Mouse (Mus musculus) hindbrain, embryonic 11.5 days (tissue): ENCODE measurements at regions not wholly inside any gene's neighbourhood (a gene's known extent, or its start where the extent isn't known, plus 50 kb on each side); places are given as distances from the start of the nearest gene placed in this dataset.
"Not testable (repeated sequence)": the region's sequence is repeated elsewhere in the genome, so short reads cannot be mapped to it uniquely, and the experiment has no call there.

ENCODE experiments used
- ATAC-seq: fragments of 200-750 bp; cut with Nextera tagmentation; 2 replicates; pipeline ENCODE4 v1.8.0; 2017; ENCODE audit warnings: mild to moderate bottlenecking, moderate TSS enrichment, moderate library complexity; ENCODE audit not compliant: low FRiP score
- DNase-seq: peaks from one replicate; pipeline ENCODE4 v3.0.0-alpha.2; 2015; ENCODE audit warnings: low spot score
- H3K27ac ChIP-seq: fragments of 300-500 bp; sonication (generic); 2 replicates; pipeline ENCODE4 v1.5.1; 2014; ENCODE audit warnings: mild to moderate bottlenecking, low read depth, low read length
- H3K27me3 ChIP-seq: fragments of 300-500 bp; sonication (generic); 2 replicates; pipeline ENCODE4 v1.6.1; 2014; ENCODE audit warnings: mild to moderate bottlenecking, low read length, moderate library complexity, mixed read lengths; ENCODE audit not compliant: control insufficient read depth, insufficient read depth
- H3K36me3 ChIP-seq: fragments of 300-500 bp; sonication (generic); 2 replicates; pipeline ENCODE4 v1.6.1; 2014; ENCODE audit warnings: mild to moderate bottlenecking, low read length, moderate library complexity, mixed read lengths; ENCODE audit not compliant: control insufficient read depth, insufficient read depth
- H3K4me1 ChIP-seq: fragments of 300-500 bp; sonication (generic); replicated peaks from 2 replicates; pipeline ENCODE4 v1.6.1; 2014; ENCODE audit warnings: low read length, mixed read lengths; ENCODE audit not compliant: control insufficient read depth, insufficient read depth
- H3K4me2 ChIP-seq: fragments of 300-500 bp; sonication (generic); replicated peaks from 2 replicates; pipeline ENCODE4 v1.6.1; 2014; ENCODE audit warnings: mild to moderate bottlenecking, low read depth, low read length
- H3K4me3 ChIP-seq: fragments of 300-500 bp; sonication (generic); 2 replicates; pipeline ENCODE4 v1.5.1; 2014; ENCODE audit warnings: low read depth, low read length
- H3K9ac ChIP-seq: fragments of 300-500 bp; sonication (generic); 2 replicates; pipeline ENCODE4 v1.6.1; 2014; ENCODE audit warnings: low read depth, low read length
- H3K9me3 ChIP-seq: fragments of 300-500 bp; sonication (generic); 2 replicates; pipeline ENCODE4 v1.6.1; 2016; ENCODE audit warnings: low read length; ENCODE audit not compliant: control insufficient read depth
- WGBS: fragments of 180-500 bp; shearing (Covaris S2); extraction: QIAGEN DNeasy Blood & Tissue Kit; methylation state at CpG from one replicate; pipeline ENCODE4 v1.1.7; 2014; 5-methylcytosine and 5-hydroxymethylcytosine counted together

DNA sequence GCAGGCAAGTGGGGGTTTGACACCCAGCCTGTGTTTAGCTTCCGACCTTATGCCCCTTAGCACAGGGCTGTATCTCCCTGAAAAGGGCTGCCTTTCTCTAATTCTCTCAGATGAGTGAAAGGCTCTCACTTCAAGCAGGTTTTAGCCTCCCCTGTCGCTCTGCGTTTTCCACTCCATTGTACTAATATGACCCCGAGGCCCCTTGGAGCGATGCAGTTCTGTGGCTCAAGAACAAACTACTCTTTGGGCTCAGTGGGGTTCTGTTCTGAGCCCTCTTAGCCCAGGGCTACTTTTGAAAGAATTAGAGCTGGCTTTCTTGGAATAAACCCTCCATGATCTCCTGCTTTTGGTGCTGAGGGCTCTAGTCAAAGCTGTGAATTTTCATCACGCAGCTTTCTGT, 53.4 kb upstream of the Castor2 start:
- Histone ChIP-seq H3K27me3 (no peaks in the 10 kb centered on the region), H3K4me1 (no peaks in the 10 kb centered on the region), H3K9me3 (no peaks in the 10 kb centered on the region), H3K4me2 (no peak overlapping the region), H3K4me3 (no peak overlapping the region), H3K9ac (no peak overlapping the region), H3K36me3 (no peaks in the 10 kb centered on the region), H3K27ac (no peak overlapping the region)
- no peak for ATAC-seq
- 56% methylated on average over 6 of the region's 6 CpGs for WGBS
- DNase-seq, result no peak

DNA sequence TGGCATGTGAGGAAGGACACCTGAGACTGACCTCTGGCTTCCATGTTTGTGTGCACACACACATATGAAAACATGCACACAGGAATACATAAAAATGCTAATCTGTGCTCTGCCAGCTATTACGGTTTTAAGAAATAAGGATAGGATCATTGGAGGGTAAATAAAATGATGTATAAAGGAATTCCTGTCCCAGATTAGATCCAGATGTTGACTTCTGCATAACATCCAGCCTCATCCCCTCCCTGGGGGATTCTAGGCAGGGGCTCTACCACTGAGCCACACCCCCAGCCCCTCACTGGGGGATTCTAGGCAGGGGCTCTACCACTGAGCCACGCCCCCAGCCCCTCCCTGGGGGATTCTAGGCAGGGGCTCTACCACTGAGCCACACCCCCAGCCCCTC, 56.6 kb upstream of the Castor2 start:
- H3K36me3 ChIP-seq, H3K9me3 ChIP-seq, H3K4me2 ChIP-seq, DNase-seq, H3K4me3 ChIP-seq, H3K4me1 ChIP-seq, H3K27me3 ChIP-seq, H3K9ac ChIP-seq, H3K27ac ChIP-seq, ATAC-seq: not testable (repeated sequence)
- WGBS, result 93% methylated on average over 1 of the region's 2 CpGs

DNA sequence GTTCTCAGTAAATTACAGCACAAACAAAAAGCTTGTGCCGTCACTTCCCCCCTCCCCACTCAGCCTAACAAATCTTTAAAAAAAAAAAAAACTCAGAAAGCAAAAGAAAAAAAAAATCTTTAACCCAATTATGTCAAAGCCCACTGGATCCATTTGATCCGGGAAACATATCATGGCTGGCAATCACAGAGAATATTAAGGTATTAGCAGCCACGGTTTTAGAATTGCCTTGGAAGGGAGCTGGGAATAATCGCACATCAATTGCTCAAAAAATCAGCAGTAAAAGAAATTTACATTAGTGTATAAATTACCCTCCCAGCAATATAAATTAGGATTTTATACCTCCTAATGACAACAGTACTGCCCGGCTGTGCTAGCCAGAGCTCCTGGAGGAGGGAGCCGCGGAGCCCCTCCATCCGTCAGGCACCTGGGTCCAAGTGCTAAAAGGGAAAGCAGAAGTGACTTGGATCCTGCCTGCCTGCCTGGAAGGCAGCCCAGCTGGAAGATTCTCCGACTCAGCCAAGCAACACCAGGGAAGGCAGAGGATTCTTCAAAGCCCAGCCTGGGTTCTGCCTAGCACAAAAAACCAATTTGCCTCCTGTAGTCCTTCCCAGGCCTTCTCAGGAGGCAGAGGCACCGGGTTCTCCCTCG, 72.1 kb upstream of the Castor2 start:
- H3K4me1 ChIP-seq, result no peaks in the 10 kb centered on the region
- ATAC-seq (no peak), DNase-seq (no peak)
- H3K36me3 ChIP-seq, result no peaks in the 10 kb centered on the region
- H3K9ac ChIP-seq, result no peak overlapping the region
- no peaks in the 10 kb centered on the region for H3K27me3 ChIP-seq
- no peaks in the 10 kb centered on the region for H3K9me3 ChIP-seq
- H3K4me3 ChIP-seq, result no peak overlapping the region
- no peak overlapping the region; the same call in 1 of the 2 replicates for H3K27ac ChIP-seq
- WGBS, result 58% methylated on average over 11 of the region's 11 CpGs
- no peak overlapping the region for H3K4me2 ChIP-seq

DNA sequence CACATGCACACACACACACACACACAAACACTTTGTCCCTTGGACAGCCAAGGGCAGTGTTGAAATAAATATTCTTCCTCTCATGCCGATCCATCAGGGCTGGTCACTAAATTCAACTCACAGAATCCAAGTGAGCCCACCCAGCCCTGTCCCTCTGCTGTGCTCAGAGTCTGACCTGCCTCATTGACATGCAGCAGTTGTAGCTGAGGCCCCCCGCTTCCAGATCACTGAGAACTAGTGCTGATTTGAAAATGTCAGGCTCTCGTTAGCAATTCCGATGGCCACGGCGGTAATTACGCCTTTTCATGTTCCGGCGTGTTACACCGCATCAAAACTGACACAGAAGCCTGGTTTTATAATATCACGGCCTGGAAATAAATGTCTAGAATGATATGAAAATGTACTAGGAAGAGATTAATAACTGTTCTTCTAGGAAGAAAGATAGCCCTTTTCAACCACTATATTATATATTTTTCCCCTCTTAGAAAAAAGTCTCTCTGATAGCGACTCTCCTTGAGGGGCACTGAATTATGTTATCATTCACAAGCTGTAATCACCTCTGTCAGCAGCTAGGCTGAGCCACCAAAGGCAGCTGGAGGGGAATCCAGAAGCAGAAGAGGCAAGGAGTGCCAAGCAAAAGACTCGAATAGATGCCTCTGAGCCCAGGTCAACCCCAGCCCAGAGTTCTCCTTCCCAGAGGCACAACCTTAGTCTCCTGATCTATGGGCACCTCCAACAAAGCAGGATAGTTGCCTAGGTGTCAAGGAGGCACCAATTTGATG, 79.7 kb upstream of the Castor2 start:
- Histone ChIP-seq H3K4me1 (no peaks in the 10 kb centered on the region; the same call in 1 of the 2 replicates), H3K9ac (no peak overlapping the region), H3K9me3 (no peaks in the 10 kb centered on the region), H3K36me3 (no peaks in the 10 kb centered on the region), H3K27me3 (no peaks in the 10 kb centered on the region), H3K4me2 (no peak overlapping the region), H3K4me3 (no peak overlapping the region), H3K27ac (no peak overlapping the region)
- 73% methylated on average over 13 of the region's 13 CpGs for WGBS
- ATAC-seq (no peak), DNase-seq (peak; percentile 22)

DNA sequence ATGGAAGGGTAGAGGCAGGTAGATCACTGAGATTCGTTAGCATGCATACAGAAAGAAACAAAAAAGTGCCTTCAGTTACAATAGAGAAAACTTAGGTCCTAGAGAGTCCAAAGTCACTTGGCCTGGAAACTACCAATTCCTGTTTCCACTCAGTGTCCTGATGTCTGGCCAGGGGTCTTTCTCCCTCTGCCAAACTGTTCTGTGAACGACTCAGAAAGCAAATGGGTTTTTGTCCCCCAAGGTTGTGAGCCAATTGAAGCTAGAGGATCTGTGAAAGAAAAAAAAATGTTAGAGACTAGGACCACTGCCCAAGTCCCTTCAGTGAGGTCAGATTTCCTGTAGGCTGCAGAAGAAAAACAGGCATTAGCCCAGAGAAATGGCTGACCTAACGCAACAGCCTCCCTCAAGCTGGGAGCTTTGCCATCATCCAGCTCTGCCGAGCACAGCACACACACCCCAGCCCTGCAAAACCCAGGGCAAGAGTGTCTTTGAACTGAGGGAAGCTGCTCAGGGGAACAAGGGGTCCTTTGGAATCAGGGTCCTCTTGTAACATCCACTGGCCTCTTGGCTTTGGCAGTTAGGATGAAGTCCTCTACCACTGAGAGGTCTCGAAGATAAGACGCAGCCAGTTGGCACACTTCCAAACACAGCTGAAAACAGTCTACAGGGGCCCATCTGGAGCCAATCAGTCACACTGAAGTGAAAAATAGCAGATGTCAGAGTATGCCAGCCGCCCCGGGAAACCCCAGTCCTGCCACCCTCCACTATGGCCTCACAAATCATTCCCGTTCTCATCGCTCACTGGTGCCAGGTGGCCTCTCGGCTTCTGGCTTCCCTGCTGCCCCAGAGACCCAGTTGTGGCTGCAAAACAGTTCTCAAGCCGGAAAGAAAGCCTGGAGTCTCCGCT, 85.0 kb upstream of the Castor2 start:
- Histone ChIP-seq H3K4me1 (peaks cover 5% of the 10 kb centered on the region), H3K9ac (no peak overlapping the region), H3K4me3 (no peak overlapping the region), H3K27ac (peak overlapping the region; percentile 62), H3K27me3 (no peaks in the 10 kb centered on the region), H3K36me3 (no peaks in the 10 kb centered on the region), H3K4me2 (no peak overlapping the region), H3K9me3 (no peaks in the 10 kb centered on the region)
- DNase-seq (peak; percentile 70), ATAC-seq (peak; percentile 73; the same call in 1 of the 2 replicates)
- WGBS, result 41% methylated on average over 13 of the region's 13 CpGs

DNA sequence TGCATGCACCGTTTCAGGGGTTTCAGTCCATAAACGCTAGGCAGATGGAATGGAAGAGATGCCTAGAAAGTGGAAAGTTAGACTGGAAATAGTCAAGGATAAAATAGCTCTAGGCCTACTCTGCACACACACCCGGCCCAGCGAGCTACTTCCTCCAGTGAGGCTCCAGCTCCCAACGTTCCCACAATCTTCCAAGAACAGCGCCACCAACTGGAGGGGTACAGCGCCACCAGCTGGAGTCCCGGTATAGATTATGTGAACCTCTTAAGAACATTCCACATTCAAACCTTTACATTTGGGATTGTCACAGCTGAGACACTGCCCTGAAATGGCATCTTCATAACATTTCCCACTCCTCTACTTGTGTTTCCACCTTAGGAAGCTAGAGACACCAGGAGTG, 86.3 kb upstream of the Castor2 start:
- no peak for ATAC-seq
- peaks cover 5% of the 10 kb centered on the region for H3K4me1 ChIP-seq
- WGBS, result 85% methylated on average over 8 of the region's 8 CpGs

DNA sequence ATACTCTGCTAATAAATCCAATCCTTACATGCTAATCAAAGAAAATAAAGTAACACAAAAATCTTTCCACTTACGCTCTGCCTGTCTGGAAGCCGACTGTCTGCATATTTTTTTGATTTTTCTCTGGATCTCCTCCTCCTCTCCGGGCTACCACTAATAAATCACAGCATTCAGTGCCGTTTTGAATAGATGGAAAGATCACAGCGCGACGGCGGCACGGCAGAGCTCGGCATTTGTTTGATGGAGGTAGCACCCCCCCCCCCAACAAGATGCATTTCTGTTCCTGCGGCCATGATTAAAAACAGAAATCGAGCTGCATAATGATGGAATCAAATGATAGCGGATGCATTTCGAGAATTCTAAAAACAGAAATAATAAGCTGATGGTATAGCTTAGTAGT, 89.7 kb upstream of the Castor2 start:
- Histone ChIP-seq H3K9ac (no peak overlapping the region), H3K27ac (no peak overlapping the region), H3K4me3 (no peak overlapping the region), H3K4me1 (peaks cover 8% of the 10 kb centered on the region), H3K9me3 (no peaks in the 10 kb centered on the region), H3K36me3 (no peaks in the 10 kb centered on the region), H3K27me3 (no peaks in the 10 kb centered on the region), H3K4me2 (no peak overlapping the region)
- WGBS, result 69% methylated on average over 14 of the region's 14 CpGs
- no peak for DNase-seq
- no peak for ATAC-seq

More for the DNA sequence above, 86.3 kb upstream of the Castor2 start:
- Histone ChIP-seq H3K9me3 (no peaks in the 10 kb centered on the region), H3K27me3 (no peaks in the 10 kb centered on the region), H3K27ac (no peak overlapping the region), H3K4me2 (no peak overlapping the region), H3K36me3 (no peaks in the 10 kb centered on the region), H3K9ac (no peak overlapping the region), H3K4me3 (no peak overlapping the region)
- no peak for DNase-seq

DNA sequence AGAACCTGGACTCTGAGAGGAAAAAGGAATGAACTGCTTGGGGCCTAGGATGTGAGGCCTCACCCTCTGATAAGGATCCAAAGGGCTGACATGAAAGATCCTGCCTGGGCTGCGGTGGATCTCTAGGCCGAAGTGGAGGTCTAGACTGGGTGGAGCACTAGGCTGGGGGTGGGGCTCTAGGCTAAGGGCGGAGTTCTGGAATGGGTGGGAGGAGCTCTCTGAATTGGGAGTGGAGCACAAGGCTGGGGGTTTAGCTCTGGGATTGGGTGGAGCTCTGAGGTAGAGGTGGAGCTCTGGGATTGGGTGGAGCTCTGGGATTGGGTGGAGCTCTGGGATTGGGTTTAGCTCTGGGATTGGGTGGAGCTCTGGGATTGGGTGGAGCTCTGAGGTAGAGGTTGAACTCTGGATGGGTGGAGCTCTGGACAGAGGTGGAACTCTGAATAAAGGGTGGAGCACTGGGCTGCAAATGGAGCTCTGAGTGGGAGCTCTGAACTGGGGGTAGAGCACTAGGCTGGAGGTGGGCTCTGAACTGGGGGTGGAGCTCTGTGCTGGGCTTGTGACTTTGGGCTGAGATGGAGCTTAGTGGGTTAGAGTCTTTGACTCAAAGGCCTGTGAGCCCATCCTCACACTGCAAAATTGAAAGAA, 92.3 kb upstream of the Castor2 start:
- Histone ChIP-seq H3K9ac (no peak overlapping the region), H3K4me2 (no peak overlapping the region), H3K4me1 (peaks cover 8% of the 10 kb centered on the region), H3K9me3 (no peaks in the 10 kb centered on the region), H3K4me3 (no peak overlapping the region), H3K36me3 (no peaks in the 10 kb centered on the region), H3K27me3 (no peaks in the 10 kb centered on the region), H3K27ac (no peak overlapping the region)
- DNase-seq, result no peak
- peak; percentile 78 for ATAC-seq
- WGBS, result 16% methylated on average over 3 of the region's 3 CpGs
